Mouse (Mus musculus) neural tube, embryonic 12.5 days (tissue): ENCODE data around the gene S100a3. TPM values are rescaled to one million over a fixed set of nuclear protein-coding genes. Genes with fewer than 3 reads are reported as not detected.

ENCODE experiments used
- ATAC-seq: fragments of 200-750 bp; cut with Nextera tagmentation; 2 replicates; pipeline ENCODE4 v1.8.0; 2017; ENCODE audit warnings: low read depth, mild to moderate bottlenecking, moderate TSS enrichment, moderate library complexity; ENCODE audit not compliant: low FRiP score
- H3K27ac ChIP-seq: fragments of 300-500 bp; sonication (generic); 2 replicates; pipeline ENCODE4 v1.5.1; 2016
- H3K27me3 ChIP-seq: fragments of 300-500 bp; sonication (generic); replicated peaks from 2 replicates; pipeline ENCODE4 v1.6.1; 2016; ENCODE audit warnings: mild to moderate bottlenecking
- H3K36me3 ChIP-seq: fragments of 300-500 bp; sonication (generic); 2 replicates; pipeline ENCODE4 v1.6.1; 2016; ENCODE audit warnings: mild to moderate bottlenecking
- H3K4me1 ChIP-seq: fragments of 300-500 bp; sonication (generic); 2 replicates; pipeline ENCODE4 v1.6.1; 2016
- H3K4me2 ChIP-seq: fragments of 300-500 bp; sonication (generic); replicated peaks from 2 replicates; pipeline ENCODE4 v1.6.1; 2016; ENCODE audit warnings: mild to moderate bottlenecking
- H3K4me3 ChIP-seq: fragments of 300-500 bp; sonication (generic); 2 replicates; pipeline ENCODE4 v1.5.1; 2016
- H3K9ac ChIP-seq: fragments of 300-500 bp; sonication (generic); 2 replicates; pipeline ENCODE4 v1.6.1; 2016; ENCODE audit warnings: mild to moderate bottlenecking
- H3K9me3 ChIP-seq: fragments of 300-500 bp; sonication (generic); 2 replicates; pipeline ENCODE4 v1.6.1; 2016; ENCODE audit warnings: mild to moderate bottlenecking
- WGBS: fragments of 180-500 bp; shearing (Covaris S2); methylation state at CpG from one replicate; pipeline ENCODE4 v1.1.7; 2016; 5-methylcytosine and 5-hydroxymethylcytosine counted together
- polyA plus RNA-seq: library from polyadenylated mRNA; unstranded; fragments of >200 nt; fragmentation: Nextera tagmentation; extraction: Ambion mirVana; gene quantifications from 2 replicates; pipeline ENCODE4 v1.2.1, GENCODE M21; 2016

The S100a3 gene
- polyA plus RNA-seq, 1 experiment from 2014 or later, result not detected

DNA sequence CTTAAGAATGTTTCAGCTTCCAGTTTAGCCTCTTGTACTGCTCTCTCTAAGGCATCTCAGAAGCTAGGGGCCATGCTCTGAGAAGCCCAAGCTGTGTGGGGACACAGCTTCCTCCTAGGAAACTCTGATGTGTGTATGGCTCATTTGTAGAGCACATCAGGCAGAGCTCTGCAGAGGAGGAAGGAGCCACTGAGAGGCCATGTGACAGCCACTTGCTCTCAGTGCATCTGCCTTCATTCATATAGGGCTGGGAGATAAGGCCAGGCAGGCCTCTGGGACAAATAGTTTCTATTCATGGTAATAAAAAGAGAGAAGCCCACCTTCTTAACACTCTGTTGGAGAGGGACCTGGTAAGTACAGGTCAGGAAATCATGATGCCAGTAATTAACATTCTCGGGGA, 34.1 kb downstream of the S100a3 start:
- no peak overlapping the region for H3K9ac ChIP-seq
- WGBS, result 79% methylated on average over 1 of the region's 1 CpGs
- no peaks in the 10 kb centered on the region for H3K27me3 ChIP-seq

DNA sequence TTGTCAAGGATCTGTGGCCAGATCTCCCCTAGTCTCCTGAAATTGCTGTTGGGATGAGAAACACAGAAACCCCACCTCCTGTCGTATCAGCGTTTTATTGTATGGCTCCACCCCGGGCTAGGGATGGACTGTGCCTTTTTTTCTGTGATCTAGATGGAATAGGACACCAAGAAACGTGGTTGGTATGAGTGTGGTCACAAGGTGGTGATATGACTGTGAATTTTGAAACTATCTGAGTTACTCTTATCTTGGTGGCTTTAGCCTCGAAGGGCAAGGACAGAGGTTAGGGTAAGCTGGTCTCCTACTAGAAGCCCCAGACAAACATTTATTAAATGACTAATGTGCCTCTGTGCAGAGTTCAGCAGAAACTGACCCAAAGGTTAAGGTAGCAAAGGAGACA, 35.2 kb downstream of the S100a3 start:
- ATAC-seq, result no peak
- H3K4me1 ChIP-seq, result no peaks in the 10 kb centered on the region
- no peak overlapping the region for H3K4me2 ChIP-seq
- no peak overlapping the region for H3K27ac ChIP-seq
- no peaks in the 10 kb centered on the region for H3K9me3 ChIP-seq
- no peak overlapping the region for H3K9ac ChIP-seq
- H3K27me3 ChIP-seq, result no peaks in the 10 kb centered on the region
- no peaks in the 10 kb centered on the region for H3K36me3 ChIP-seq
- no peak overlapping the region for H3K4me3 ChIP-seq
- WGBS, result 74% methylated on average over 5 of the region's 5 CpGs

More for the DNA sequence above, 34.1 kb downstream of the S100a3 start:
- no peak for ATAC-seq
- H3K4me3 ChIP-seq, result no peak overlapping the region
- no peak overlapping the region for H3K4me2 ChIP-seq
- no peaks in the 10 kb centered on the region for H3K4me1 ChIP-seq
- no peaks in the 10 kb centered on the region for H3K36me3 ChIP-seq
- H3K9me3 ChIP-seq, result no peaks in the 10 kb centered on the region
- no peak overlapping the region for H3K27ac ChIP-seq

DNA sequence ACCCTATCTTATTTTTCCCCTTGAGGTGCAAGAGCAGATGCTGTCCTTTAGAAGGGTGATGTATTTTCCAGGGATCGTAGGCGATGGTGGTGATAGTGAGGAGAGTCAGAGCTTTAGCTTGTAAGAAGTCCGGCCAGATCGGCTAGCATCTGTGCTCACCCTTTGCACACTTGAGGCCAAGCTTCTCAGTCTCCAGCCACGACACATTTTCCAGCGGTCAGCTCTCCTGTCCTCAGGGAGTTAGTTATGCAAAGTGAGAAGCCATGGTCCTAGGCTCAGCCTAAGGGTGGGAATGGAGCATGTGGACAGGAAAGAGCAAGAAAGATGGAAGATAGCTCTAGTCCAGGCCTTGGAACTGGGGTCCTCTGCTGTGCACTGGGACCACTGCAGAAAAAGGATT, 36.4 kb downstream of the S100a3 start:
- H3K27me3 ChIP-seq, result no peaks in the 10 kb centered on the region
- no peak overlapping the region for H3K27ac ChIP-seq
- no peaks in the 10 kb centered on the region for H3K9me3 ChIP-seq
- no peak overlapping the region for H3K4me3 ChIP-seq
- no peaks in the 10 kb centered on the region for H3K4me1 ChIP-seq
- no peak overlapping the region for H3K4me2 ChIP-seq
- ATAC-seq, result no peak
- 91% methylated on average over 6 of the region's 6 CpGs for WGBS
- no peak overlapping the region for H3K9ac ChIP-seq
- no peaks in the 10 kb centered on the region for H3K36me3 ChIP-seq

DNA sequence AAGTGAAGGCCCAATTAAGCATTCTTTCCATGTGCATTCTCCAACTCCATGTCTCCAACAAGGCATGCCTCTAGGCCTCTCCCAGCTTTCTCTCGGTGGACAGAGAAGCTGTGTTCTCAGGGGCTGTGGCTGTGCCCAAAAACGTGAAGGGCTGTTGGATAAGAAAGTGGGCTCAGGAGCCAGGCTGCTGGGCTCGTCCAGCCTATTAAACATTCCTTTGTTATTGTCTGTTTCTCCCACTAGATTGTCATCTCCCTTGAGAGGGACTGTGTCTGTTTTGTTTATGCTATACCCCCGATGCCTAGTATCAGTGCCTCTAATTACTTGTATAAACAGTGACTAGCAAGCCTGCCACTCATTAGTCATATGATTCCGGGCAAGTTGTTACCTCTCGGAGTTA, 37.4 kb downstream of the S100a3 start:
- ATAC-seq, result no peak
- Histone ChIP-seq H3K4me1 (no peaks in the 10 kb centered on the region), H3K36me3 (no peaks in the 10 kb centered on the region), H3K4me3 (no peak overlapping the region), H3K9me3 (no peaks in the 10 kb centered on the region), H3K27ac (no peak overlapping the region), H3K27me3 (no peaks in the 10 kb centered on the region), H3K9ac (no peak overlapping the region), H3K4me2 (no peak overlapping the region)
- WGBS, result 72% methylated on average over 6 of the region's 6 CpGs

DNA sequence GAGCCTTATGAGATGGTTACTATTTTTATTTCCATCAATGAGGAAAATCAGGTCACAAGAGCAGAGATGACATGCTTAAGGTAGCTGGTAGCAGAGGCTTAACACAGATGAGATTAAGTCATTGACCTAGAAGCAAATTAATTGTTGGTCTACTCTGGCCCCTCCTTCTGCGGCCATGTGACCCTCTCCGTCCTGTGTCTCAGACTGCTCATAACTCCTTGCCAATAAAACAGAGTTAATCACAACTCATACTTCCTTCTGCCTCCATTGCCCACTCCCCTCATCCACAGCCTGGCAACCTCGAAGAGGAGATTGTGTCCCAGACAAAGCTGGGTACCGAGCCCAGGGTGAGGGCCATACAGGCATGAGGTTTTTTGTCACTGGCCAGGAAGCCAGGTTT, 37.8 kb downstream of the S100a3 start:
- Histone ChIP-seq H3K9me3 (no peaks in the 10 kb centered on the region), H3K4me2 (no peak overlapping the region), H3K4me1 (no peaks in the 10 kb centered on the region), H3K36me3 (no peaks in the 10 kb centered on the region), H3K27ac (no peak overlapping the region), H3K27me3 (no peaks in the 10 kb centered on the region), H3K9ac (no peak overlapping the region), H3K4me3 (no peak overlapping the region)
- ATAC-seq, result no peak
- 88% methylated on average over 4 of the region's 4 CpGs for WGBS

DNA sequence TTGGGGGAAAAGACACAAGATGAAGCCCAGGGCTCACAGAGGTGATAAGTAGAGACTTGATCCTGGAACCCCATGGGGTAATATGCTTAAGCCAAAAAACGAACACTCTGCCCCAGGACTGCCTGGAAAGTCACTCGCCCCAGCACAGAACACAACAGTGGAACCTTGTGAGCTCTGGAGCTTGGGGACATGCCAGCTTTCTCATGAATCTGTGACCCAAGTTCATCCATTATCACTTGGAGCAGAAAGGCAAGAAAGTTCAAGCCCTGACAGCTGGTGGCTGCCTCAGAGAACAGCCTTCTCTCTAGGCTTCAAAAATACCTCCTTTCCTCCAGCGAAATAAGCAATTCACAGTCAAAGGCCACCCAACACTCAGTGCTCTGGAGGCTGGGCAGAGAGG, 39.0 kb downstream of the S100a3 start:
- Histone ChIP-seq H3K4me2 (no peak overlapping the region), H3K27me3 (no peaks in the 10 kb centered on the region), H3K27ac (no peak overlapping the region), H3K9me3 (no peaks in the 10 kb centered on the region), H3K36me3 (no peaks in the 10 kb centered on the region), H3K9ac (no peak overlapping the region), H3K4me3 (no peak overlapping the region), H3K4me1 (0 out of 2 replicates have a peak, but pooled peaks cover 4% of the 10 kb centered on the region)
- no peak for ATAC-seq
- 75% methylated on average over 3 of the region's 3 CpGs for WGBS

DNA sequence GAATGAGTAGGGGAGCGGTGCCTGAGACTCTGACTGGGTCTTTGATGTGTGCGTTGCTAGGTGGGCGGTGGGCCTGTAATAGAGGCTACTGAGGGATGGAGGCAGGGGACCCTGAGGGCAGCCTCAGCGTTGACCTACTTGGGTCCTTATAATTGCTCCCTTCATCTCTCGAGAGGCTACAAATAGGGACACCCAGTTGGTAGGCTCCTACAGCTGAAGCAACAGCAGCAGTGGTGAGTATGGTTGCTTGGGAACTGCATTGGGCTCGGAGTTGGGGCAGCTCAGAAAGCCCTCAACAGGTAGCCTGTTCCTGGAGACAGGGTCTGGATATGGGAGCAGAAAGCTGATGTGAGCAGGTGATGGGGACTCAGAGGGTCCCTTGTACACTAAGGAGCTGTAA, 39.7 kb downstream of the S100a3 start:
- Histone ChIP-seq H3K27ac (no peak overlapping the region), H3K27me3 (no peaks in the 10 kb centered on the region), H3K4me3 (no peak overlapping the region), H3K4me2 (no peak overlapping the region), H3K9ac (no peak overlapping the region), H3K9me3 (no peaks in the 10 kb centered on the region), H3K36me3 (no peaks in the 10 kb centered on the region), H3K4me1 (0 out of 2 replicates have a peak, but pooled peaks cover 7% of the 10 kb centered on the region)
- 82% methylated on average over 6 of the region's 6 CpGs for WGBS
- no peak for ATAC-seq

DNA sequence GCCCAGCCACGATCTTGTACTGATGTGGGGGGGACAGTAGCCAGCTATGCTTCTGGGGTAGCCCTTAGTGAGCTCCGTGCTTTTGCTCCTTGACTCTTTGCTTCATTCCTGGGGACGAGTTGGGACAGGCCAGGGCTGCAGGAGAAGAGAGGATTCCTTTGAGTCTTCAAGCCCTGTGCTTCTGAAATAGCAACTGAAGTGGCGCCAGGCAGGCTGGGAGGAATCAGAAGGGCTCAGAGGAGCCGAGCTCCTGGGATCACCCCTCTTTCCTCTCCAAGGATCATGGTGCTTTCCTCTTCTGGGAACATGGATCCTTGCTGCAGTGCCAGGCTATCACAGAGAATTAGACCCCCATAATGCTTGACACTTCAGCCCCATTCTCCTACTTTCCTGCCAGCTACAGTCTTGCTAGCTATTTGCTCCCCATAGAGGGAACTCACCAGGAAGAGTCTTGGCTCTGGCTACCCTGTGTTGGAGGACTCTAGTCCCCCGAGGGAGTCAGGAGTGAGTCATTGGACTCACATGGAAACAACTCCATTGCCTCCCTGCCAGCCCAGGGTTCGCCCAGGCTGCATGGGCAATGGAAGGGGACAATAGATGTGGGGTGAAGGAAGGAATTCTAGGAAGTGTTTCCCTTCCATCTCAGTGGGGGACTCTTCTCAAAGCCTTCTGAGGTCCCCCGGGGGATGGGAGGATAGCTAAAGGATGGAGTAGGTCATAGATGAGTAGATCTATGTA, 40.2 kb downstream of the S100a3 start:
- Histone ChIP-seq H3K4me1 (0 out of 2 replicates have a peak, but pooled peaks cover 7% of the 10 kb centered on the region), H3K9ac (no peak overlapping the region), H3K9me3 (no peaks in the 10 kb centered on the region), H3K36me3 (no peaks in the 10 kb centered on the region), H3K27me3 (no peaks in the 10 kb centered on the region), H3K4me2 (no peak overlapping the region), H3K27ac (no peak overlapping the region), H3K4me3 (no peak overlapping the region)
- WGBS, result 84% methylated on average over 8 of the region's 8 CpGs
- no peak for ATAC-seq

DNA sequence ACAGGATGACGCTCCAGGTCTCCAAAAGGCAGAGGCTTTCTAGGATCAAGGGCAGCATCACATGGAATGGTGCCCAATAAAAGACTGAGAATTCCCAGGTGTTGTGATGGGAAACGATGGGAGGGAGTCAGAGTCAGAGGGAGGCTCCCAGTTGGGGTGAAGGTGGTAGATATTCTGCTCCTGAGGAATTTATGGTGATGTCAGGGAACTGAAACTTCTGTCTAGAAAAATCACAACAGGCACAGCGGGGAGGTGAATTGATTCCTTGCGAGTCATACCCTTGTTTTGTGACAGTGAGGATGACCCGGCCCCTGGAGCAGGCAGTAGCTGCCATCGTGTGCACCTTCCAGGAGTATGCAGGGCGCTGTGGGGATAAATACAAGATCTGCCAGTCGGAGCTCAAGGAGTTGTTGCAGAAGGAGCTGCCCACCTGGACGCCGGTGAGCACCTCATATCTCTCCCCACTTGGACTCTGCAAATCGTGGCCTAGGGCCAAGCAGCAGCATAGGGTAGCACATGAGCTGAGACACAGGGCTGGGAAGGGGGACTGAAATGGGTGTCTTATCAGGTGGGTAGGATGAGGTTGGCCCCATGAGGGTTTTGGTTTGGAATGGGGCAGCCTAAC, 41.2 kb downstream of the S100a3 start, which contains the start of gene Gm42674:
Gm42674 (plus strand) TSS at position 419 of the 625 bp plus-strand sequence.
- H3K9ac ChIP-seq, result no peak within 1 kb of the TSS
- H3K4me3 ChIP-seq, result no peak within 1 kb of the TSS
- H3K27me3 ChIP-seq, result no peaks in the 10 kb centered on the region
- H3K4me1 ChIP-seq, result 0 out of 2 replicates have a peak, but pooled peaks cover 7% of the 10 kb centered on the region
- no peak for ATAC-seq
- no peak within 1 kb of the TSS for H3K27ac ChIP-seq
- WGBS, result 85% methylated on average over 11 of the region's 11 CpGs
- H3K9me3 ChIP-seq, result no peaks in the 10 kb centered on the region
- H3K36me3 ChIP-seq, result no peaks in the 10 kb centered on the region
- H3K4me2 ChIP-seq, result no peak within 1 kb of the TSS

DNA sequence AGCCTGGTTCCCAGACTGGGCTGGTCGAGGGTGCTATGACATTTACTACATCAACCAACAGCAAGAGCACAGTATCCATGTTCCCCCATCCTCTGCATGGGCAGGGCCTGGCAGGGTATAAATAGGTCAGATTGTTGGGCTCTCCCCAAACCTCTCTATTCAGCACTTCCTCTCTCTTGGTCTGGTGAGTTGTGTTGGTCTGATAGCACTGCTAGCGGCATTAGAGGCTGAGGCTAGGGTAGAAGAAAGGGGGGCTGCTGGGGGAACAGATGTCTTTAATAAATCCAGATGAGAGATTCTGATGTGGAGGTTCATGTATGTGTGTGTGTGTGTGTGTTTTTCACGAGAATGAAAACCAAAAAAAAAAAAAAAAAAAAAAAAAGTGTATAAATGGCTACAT, 43.2 kb downstream of the S100a3 start, which contains the start of gene S100a4:
S100a4 (plus strand) TSS at position 149 of the 400 bp plus-strand sequence.
- Histone ChIP-seq H3K36me3 (no peaks in the 10 kb centered on the region), H3K27ac (no peak within 1 kb of the TSS), H3K4me3 (no peak within 1 kb of the TSS), H3K4me2 (no peak within 1 kb of the TSS), H3K4me1 (0 out of 2 replicates have a peak, but pooled peaks cover 7% of the 10 kb centered on the region), H3K9ac (no peak within 1 kb of the TSS), H3K27me3 (no peaks in the 10 kb centered on the region), H3K9me3 (no peaks in the 10 kb centered on the region)
- WGBS, result 68% methylated on average over 3 of the region's 3 CpGs
- no peak for ATAC-seq

DNA sequence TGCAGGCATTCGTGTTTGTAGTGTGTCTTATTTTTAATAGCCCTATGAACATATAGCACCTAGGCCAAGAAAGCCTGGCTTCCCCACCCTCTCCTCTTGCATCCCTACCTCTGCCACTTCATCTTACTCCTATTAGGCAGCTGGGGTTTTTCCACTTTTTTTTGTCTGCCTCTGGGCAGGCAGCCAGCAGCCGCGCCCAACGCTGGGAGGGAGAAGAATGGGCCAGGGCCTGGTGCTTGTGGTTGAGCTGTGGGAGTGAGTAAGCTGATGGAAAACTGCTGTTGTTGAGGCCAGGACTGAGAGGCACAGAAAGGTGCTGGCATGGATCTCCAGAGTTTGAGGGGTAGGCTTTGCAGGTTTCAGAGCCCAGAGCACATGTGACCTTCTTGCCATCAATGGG, 44.0 kb downstream of the S100a3 start:
- Histone ChIP-seq H3K9ac (no peak overlapping the region), H3K4me3 (no peak overlapping the region), H3K27ac (no peak overlapping the region), H3K4me1 (0 out of 2 replicates have a peak, but pooled peaks cover 7% of the 10 kb centered on the region), H3K9me3 (no peaks in the 10 kb centered on the region), H3K27me3 (no peaks in the 10 kb centered on the region), H3K4me2 (no peak overlapping the region), H3K36me3 (no peaks in the 10 kb centered on the region)
- no peak for ATAC-seq
- 79% methylated on average over 4 of the region's 4 CpGs for WGBS

DNA sequence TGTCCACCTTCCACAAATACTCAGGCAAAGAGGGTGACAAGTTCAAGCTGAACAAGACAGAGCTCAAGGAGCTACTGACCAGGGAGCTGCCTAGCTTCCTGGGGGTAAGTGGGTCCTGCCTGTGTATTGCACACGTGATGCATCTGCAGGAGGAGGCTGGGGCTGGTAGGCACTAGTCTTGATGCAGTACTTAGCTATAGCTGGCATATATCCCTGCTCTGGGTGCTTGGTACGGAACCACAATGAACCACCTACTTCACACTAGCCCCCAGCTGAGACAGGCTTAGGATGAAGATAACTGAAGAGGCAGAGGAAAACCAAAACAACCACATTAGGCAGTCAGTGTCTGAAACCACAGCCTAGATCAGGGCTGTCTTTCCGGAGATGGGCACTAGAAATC, 44.7 kb downstream of the S100a3 start:
- H3K4me1 ChIP-seq, result 0 out of 2 replicates have a peak, but pooled peaks cover 7% of the 10 kb centered on the region
- H3K9me3 ChIP-seq, result no peaks in the 10 kb centered on the region
- no peak for ATAC-seq
- WGBS, result 83% methylated on average over 3 of the region's 3 CpGs
- no peak overlapping the region for H3K4me2 ChIP-seq
- H3K36me3 ChIP-seq, result no peaks in the 10 kb centered on the region
- H3K27ac ChIP-seq, result no peak overlapping the region
- no peaks in the 10 kb centered on the region for H3K27me3 ChIP-seq
- no peak overlapping the region for H3K9ac ChIP-seq
- no peak overlapping the region for H3K4me3 ChIP-seq
